Mouse (Mus musculus) E14TG2a.4 (cell line): ENCODE results near the gene Rps6ka2.

Experiments
- CTCF ChIP-seq: conservative IDR thresholded peaks from 2 replicates; pipeline ENCODE4 v1.5.1; 2014; ENCODE audit warnings: low read length
- NANOG ChIP-seq: IDR thresholded peaks from 2 replicates; pipeline ENCODE4 v1.6.1; 2014; ENCODE audit warnings: borderline replicate concordance, low read length, mixed read lengths
- POU5F1 ChIP-seq: IDR thresholded peaks from 2 replicates; pipeline ENCODE4 v1.6.1; 2014; ENCODE audit warnings: low read length, borderline replicate concordance

DNA sequence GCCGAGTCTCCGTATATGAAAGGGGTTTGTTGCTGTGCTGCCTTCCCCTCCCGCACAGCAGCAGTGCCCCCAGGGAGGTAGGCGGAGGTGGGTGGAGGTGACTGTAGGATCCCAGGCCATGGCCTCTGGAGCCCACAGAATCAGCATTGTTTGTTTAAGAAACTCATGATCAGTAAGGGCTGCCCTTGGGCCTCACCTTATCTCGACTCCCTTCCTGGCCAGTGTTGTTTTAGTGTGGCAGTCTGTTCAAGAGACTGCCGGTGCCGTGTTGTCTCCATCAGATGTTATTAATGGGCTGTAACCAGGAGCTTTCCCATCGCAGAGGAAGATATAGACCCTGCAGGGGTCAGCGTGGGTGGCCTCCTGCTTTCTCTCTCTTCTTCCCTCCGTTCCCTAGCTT lies 90.4 kb downstream of the Rps6ka2 start:
- no peak for TF ChIP-seq CTCF
- no peak for TF ChIP-seq NANOG
- TF ChIP-seq POU5F1, result no peak
